Mouse (Mus musculus) layer of hippocampus, adult 9-11 months (tissue): Measurements from ENCODE around the gene Tor1aip1.
A peak's percentile ranks its signal among the peaks of the same experiment; 100 is the strongest.

Source experiments
- DNase-seq: peaks from one replicate; pipeline ENCODE4 v3.0.0; 2022

The Tor1aip1 gene

GRCm38 (mm10) chr1:156028340-156028975 lies 7.8 kb downstream of the Tor1aip1 start:
- no peak for DNase-seq

- no peak for DNase-seq
These were observed 8.4 kb downstream of the Tor1aip1 start for GRCm38 (mm10) chr1:156027849-156028248.

DNA sequence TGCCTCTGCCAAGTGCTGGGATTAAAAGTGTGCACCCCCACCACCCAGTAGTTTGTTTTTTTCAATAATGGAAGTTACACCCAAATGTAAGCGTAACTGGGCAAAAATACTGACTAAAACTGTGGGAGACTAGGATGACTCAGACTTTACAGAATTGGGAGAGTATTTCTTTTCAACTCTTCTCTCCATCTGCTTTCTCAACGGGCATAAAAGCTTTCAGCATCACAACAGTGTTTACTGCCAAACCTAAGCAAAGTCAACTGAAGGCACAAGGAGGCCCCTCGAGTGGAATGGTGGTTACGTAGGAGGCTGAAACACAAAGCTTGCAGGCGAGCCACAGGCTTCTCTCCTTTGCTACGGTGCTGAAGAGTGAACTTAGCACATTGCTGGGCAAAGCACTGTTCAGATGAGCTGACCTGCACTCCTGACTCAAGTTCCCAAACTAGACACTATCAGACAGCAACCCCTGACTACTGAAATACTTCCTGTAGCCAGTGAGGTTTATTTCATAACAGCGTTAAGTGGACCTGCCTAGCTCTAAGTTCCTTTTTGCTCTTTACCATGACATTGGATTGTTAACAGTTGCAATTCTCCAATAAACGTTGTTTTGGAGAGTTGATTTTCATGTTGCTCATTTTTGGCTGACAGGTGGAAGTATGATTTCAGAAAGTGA lies 11.3 kb downstream of the Tor1aip1 start:
- peak; percentile 22 for DNase-seq

GRCm38 (mm10) chr1:156020402-156020801 lies 15.9 kb downstream of the Tor1aip1 start:
- DNase-seq, result no peak

DNA sequence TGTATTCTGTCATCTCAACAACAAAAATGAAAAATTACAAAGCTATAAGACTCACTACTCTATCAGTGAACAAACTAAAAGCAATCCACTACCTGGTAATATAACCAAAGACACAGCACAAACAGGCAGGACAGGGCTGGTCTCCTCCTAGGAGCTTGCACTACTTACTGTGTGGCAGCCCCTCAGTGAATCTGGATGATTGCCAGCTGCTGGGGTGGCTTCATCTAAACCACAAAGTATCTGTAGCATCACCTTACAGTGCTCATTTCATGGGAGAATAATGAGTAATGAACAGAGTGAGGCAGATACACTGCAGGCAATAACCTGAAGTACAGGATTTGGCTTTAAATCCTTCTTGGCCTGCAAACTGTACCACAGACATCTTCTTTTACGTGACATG lies 16.5 kb downstream of the Tor1aip1 start:
- no peak for DNase-seq

DNA sequence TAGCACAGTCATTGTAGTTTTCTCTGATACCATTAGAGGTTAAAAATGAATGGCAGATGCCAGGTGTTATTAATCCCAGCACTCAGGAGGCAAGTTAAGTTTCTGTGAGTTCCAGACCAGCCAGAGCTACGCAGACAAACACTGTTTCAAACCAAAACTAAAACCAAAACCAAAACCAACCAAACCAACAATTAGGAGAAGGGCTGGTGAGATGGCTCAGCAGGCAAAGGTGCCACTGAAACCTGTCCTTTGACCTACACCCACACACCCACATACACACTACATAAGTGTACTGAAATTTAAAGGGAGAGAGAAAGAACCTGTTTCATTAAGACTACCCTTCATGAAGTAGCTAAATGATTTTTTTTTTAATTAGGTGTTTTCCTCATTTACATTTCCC lies 27.3 kb downstream of the Tor1aip1 start:
- no peak for DNase-seq

DNA sequence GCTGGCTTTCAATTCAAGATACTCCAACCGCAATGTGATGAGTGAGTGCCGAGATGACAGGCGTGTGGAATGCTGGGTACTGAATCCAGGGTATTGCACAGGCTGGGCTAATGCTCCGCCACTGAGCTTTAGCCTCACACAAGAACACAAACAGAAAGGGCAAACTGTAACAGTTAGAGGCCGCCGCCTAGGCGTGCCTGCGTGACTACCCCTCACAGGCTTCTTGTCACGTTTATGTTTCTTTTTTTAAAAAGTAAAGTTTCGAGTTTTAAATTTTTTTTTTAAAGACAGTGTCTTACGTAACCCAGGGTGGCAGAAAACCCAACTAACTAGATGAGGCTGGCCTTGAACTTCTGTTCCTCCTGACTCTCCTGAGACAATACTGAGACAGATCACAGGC lies 30.4 kb downstream of the Tor1aip1 start:
- DNase-seq, result no peak

GRCm38 (mm10) chr1:156003201-156003935 lies 32.9 kb downstream of the Tor1aip1 start:
- DNase-seq, result no peak

GRCm38 (mm10) chr1:156002366-156002765 lies 33.9 kb downstream of the Tor1aip1 start:
- no peak for DNase-seq

DNA sequence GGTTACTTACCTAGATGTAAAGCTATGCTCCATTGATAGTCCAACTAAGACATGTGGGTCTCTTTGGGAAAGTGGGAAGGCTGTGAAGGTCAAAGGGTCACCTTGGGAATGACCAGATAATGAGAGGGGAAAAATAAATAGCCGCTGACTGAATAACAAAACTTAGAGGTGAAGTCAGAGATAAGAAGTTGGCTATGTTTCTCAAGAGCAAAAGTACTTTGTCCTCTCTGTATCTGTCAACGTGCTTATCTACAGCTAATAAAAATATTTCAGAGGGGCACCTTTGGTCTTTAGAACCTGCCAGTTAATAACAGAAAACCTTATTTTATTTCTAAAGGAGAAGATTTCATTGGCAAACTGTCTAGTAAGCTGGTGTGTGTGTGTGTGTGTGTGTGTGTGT lies 40.7 kb downstream of the Tor1aip1 start:
- no peak for DNase-seq

- no peak for DNase-seq
These were observed 41.8 kb downstream of the Tor1aip1 start for GRCm38 (mm10) chr1:155994524-155994923.

DNA sequence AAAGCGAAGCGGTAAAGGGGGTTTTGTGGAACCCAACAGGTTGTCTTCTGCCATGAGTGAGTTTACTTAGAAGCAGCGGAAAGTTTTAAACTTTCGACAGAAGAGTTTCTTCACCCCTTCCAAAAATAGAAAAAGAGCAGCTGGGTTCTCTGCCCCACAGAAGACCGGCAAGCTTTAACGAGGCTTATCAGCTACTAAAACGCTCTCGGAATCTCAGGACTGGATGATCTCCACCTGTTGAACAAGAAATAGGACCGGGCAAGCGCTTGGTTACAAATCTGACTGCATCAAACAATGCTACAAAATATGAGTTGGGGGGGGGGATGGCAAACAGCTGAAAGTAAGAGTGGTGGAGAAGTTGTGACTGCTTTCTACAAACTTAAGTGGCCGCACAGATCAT lies 45.9 kb downstream of the Tor1aip1 start:
- no peak for DNase-seq

DNA sequence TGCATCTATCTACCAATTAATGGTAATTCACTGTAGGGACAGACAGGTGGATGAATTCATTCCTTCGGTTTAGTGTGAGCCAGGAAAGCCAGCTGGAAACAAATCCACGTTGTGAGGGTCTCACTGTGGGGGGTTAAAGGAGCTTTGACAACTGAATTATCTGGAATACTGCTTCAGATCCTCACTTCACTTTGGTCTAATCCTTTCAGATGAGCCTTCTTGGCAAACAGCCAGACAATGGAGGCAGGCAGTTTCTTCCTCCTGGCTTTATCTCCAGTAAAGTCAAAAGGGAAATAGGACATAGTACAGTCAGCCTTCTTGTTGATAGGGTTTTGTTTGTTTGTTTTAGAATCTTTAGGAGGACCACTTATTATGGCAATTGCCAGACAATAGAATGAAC lies 46.9 kb downstream of the Tor1aip1 start:
- DNase-seq, result no peak

- no peak for DNase-seq
These were observed 48.7 kb downstream of the Tor1aip1 start for GRCm38 (mm10) chr1:155987625-155988024.

DNA sequence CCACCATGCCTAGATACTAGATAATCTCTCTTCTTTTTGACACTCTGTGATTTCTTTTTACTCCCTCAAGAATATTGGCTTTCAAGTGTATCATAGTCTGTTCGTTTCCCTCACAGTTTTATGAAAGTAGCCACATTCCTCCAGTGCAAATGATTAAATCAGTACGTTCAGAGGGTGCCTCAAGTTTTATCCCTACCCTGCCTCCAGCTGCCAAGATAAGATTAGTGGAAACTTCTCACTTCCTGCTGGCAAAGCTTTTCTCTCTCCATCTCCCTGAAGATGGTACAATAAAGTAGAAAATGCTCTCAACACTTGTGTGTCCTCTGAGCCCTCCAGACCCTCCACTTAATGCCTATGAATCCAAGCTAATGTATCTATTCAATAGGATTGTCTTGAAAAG lies 61.3 kb downstream of the Tor1aip1 start:
- no peak for DNase-seq

DNA sequence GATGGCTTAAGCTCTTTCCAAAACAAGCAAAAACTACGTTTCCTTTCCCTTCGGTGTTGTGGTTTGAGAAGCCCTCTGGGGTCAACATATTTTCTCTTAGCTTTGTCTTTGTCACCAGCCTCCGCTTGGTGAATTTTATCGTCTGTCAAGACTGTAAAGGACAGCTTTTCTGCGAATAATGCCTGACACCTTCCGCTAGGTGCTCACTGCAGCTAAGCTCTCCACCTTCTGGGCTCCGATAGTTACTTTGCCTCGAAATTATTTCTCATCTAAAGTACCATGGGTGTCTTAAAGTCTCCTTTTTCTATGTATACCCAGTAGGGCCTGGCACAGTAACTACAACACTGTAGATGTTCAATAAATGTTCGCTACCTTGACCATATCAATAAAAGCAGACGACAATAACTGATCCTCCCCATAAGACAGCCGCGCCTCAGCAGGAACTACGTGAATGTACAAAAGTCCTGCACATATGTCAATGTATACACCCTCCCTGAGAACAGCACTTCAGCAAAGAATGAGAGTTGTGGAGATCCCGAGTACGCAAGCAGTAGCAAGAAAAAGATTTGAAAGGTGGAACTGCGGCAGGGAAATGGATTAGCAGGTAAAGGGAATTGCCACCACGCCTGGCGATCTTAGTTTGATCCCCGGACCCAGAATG lies 62.4 kb downstream of the Tor1aip1 start:
- no peak for DNase-seq

GRCm38 (mm10) chr1:155973068-155973718 lies 63.1 kb downstream of the Tor1aip1 start, which contains the start of gene Cep350:
Gene Cep350, minus strand, starts transcription at chr1:155973255.
- peak; percentile 97 for DNase-seq

DNA sequence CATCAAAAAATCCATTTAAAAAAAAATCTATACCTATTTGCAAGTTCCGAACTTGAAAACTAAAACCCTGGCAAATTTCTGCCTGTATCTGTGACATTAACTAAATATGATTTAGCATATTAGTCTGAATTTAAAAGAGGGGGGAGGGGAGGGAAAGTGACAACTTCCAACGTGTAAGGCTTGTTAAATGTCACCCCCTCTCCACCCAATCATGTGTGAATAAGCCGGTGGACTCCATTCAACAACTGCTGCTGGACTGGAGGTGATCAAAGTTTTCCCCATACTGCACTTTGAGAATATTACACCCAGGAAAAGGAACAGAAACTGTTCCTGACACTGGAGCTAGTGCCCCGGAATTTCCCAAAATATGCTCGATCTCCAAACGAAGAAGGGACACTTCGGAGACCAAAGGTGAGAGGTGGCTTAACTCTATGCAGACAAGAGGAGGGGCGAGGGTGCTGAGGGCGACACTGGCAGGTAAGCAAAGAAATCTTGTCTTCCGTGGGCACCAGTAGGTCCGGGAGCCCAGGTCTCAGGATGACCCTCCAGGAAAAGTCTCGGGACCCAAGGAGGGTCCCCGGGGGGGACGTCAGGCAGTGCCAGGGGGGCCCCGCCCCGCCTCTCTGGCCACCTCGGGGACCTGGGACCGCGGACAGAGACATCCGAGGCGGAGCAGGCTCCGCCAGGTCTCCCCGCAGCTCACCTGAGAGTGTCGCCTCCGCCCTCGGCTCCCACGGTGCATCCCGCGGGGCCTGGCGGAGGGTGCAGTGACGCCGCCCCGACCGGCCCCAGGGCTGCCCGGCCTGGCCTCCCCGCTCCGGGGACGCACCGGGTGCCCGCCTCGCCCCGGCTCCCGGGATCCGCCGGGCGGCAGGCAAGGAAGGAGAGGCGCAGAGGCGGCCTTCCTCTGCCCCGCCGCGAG lies 63.9 kb downstream of the Tor1aip1 start:
- DNase-seq, result peak; percentile 37
